ENCODE assay signal across 11 mouse cellular contexts in the genomic region with DNA sequence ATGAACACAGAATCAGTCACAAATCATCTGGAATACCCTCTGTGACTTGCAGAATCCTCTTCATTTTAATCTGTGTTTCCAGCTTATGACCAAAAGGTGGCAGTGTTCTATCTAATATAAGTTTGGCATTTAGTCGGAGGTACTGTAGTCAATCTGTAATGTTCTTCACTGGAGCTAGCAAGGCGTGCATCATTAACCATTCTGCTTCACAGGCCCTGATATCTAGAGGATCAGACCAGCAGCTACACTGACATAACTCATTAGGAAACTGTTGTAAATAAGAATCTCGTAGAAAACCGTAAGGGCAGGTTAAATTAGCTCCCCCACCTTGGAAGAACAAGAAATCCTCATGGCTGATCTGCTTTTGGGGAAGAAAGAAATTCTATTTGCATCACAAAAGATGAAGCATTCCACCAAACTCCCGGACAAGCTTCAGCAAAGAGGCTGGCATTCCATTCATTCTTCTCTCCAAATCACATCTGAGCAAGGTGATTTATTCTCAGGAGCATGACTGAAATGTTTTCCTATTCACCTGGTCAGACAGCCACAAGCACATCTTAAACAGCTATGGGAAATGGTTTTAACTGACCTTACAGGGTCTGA.
A peak's percentile ranks its signal among the peaks of the same experiment; 100 is the strongest.
DNase-seq lines count a peak whose midpoint lies in the region; ATAC-seq and TF ChIP-seq lines count a peak whose summit lies in the region.
"Had no signal": no experiment of that assay in that cellular context is flagged by ENCODE, and none has a peak within 500 bp of the region (broad histone marks: within the 10 kb centered on the region; RNA-seq: fewer than 3 reads in every experiment).

No protein-coding gene starts in this region.

- 14% methylated on average over 5 of the region's 5 CpGs for WGBS in intestine, postnatal 0 days
- 19% methylated on average over 5 of the region's 5 CpGs for WGBS in intestine, embryonic 15.5 days
- 11% methylated on average over 5 of the region's 5 CpGs for WGBS in midbrain, embryonic 10.5 days

- H3K27ac ChIP-seq in intestine, postnatal 0 days (ENCODE audit: low read depth, low read length), result no peak overlapping the region
- no peak overlapping the region for H3K27ac ChIP-seq in intestine, embryonic 15.5 days
- H3K27ac ChIP-seq in midbrain, embryonic 10.5 days (replicated peaks), result no peak overlapping the region
- H3K27ac ChIP-seq: embryonic facial prominence, embryonic 15.5 days; neural tube, embryonic 12.5 days had no signal

- peak; percentile 14 for DNase-seq in embryo, embryonic 9.5 days (ENCODE audit: extremely low spot score)
- peak; percentile 14 for DNase-seq in midbrain, embryonic 10.5 days (ENCODE audit: low spot score)
- DNase-seq in heart, postnatal 36 days, result no peak
- DNase-seq in adrenal gland, adult 8-10 months, result no peak
- DNase-seq in thymus, postnatal 25 days, result no peak

- no peaks in the 10 kb centered on the region for H3K27me3 ChIP-seq in intestine, postnatal 0 days (replicated peaks; ENCODE audit: control insufficient read depth, insufficient read depth, low read length)
- no peaks in the 10 kb centered on the region for H3K27me3 ChIP-seq in intestine, embryonic 15.5 days (replicated peaks)
- H3K27me3 ChIP-seq in E14TG2a.4 (ENCODE audit: insufficient read depth, low read length), result no peaks in the 10 kb centered on the region
- no peaks in the 10 kb centered on the region for H3K27me3 ChIP-seq in midbrain, embryonic 10.5 days (ENCODE audit: low read depth, poor library complexity, severe bottlenecking)
- H3K27me3 ChIP-seq: embryonic facial prominence, embryonic 15.5 days; neural tube, embryonic 12.5 days had no signal

- TF ChIP-seq CTCF in intestine, postnatal 0 days (IDR thresholded peaks at IDR 0.05; ENCODE audit: low read depth), result peak; percentile 40
- TF ChIP-seq CTCF in E14TG2a.4 (conservative IDR thresholded peaks at IDR 0.05; ENCODE audit: low read length), result peak; percentile 28; the same call in 1 of the 2 replicates

- no peak overlapping the region for H3K4me3 ChIP-seq in intestine, postnatal 0 days (ENCODE audit: low read depth, low read length)
- H3K4me3 ChIP-seq in intestine, embryonic 15.5 days (replicated peaks), result no peak overlapping the region
- H3K4me3 ChIP-seq in E14TG2a.4 (replicated peaks; ENCODE audit: low read length), result no peak overlapping the region
- H3K4me3 ChIP-seq in midbrain, embryonic 10.5 days, result peak overlapping the region; percentile 23; the same call in 1 of the 2 replicates
- H3K4me3 ChIP-seq: embryonic facial prominence, embryonic 15.5 days; neural tube, embryonic 12.5 days had no signal

- no peak overlapping the region for H3K4me2 ChIP-seq in intestine, postnatal 0 days (replicated peaks; ENCODE audit: low read depth)
- H3K4me2 ChIP-seq in intestine, embryonic 15.5 days (replicated peaks), result no peak overlapping the region
- H3K4me2 ChIP-seq: embryonic facial prominence, embryonic 15.5 days; neural tube, embryonic 12.5 days had no signal

- no peaks in the 10 kb centered on the region for H3K36me3 ChIP-seq in intestine, postnatal 0 days (ENCODE audit: control insufficient read depth, insufficient read depth)
- no peaks in the 10 kb centered on the region for H3K36me3 ChIP-seq in intestine, embryonic 15.5 days
- H3K36me3 ChIP-seq in E14TG2a.4 (ENCODE audit: insufficient read depth, low read length), result no peaks in the 10 kb centered on the region
- no peaks in the 10 kb centered on the region for H3K36me3 ChIP-seq in midbrain, embryonic 10.5 days
- H3K36me3 ChIP-seq: embryonic facial prominence, embryonic 15.5 days; G1E; neural tube, embryonic 12.5 days had no signal

- no peaks in the 10 kb centered on the region for H3K9me3 ChIP-seq in intestine, postnatal 0 days (ENCODE audit: control insufficient read depth)
- H3K9me3 ChIP-seq in intestine, embryonic 15.5 days, result no peaks in the 10 kb centered on the region
- H3K9me3 ChIP-seq in E14TG2a.4 (ENCODE audit: low read length), result no peaks in the 10 kb centered on the region
- H3K9me3 ChIP-seq in midbrain, embryonic 10.5 days (replicated peaks), result no peaks in the 10 kb centered on the region
- H3K9me3 ChIP-seq: embryonic facial prominence, embryonic 15.5 days; G1E; neural tube, embryonic 12.5 days had no signal

- no peak overlapping the region for H3K9ac ChIP-seq in intestine, postnatal 0 days (ENCODE audit: low read depth, low read length)
- H3K9ac ChIP-seq in intestine, embryonic 15.5 days, result no peak overlapping the region
- H3K9ac ChIP-seq: embryonic facial prominence, embryonic 15.5 days; neural tube, embryonic 12.5 days had no signal

- H3K4me1 ChIP-seq in intestine, postnatal 0 days (replicated peaks; ENCODE audit: control insufficient read depth, insufficient read depth, low read length), result no peaks in the 10 kb centered on the region
- no peaks in the 10 kb centered on the region for H3K4me1 ChIP-seq in intestine, embryonic 15.5 days (replicated peaks)
- H3K4me1 ChIP-seq in E14TG2a.4 (replicated peaks; ENCODE audit: low read depth, low read length), result 0 out of 2 replicates have a peak, but pooled peaks cover 10% of the 10 kb centered on the region
- peaks cover 8% of the 10 kb centered on the region; the same call in 1 of the 2 replicates for H3K4me1 ChIP-seq in midbrain, embryonic 10.5 days
- H3K4me1 ChIP-seq: embryonic facial prominence, embryonic 15.5 days; neural tube, embryonic 12.5 days had no signal

- ATAC-seq in intestine, postnatal 0 days, result no peak
- no peak for ATAC-seq in intestine, embryonic 15.5 days

- intact Hi-C loops in heart, postnatal 36 days (cut with DNase I), result no loop called here

Comparison
In these comparisons a context has a peak if more than half of its experiments do, and no peak if none do; other contexts are left out.
1. DNase-seq: peak in embryo, embryonic 9.5 days (single experiment) and midbrain, embryonic 10.5 days (single experiment); none in heart, postnatal 36 days (0 of 2), adrenal gland, adult 8-10 months (single experiment) and thymus, postnatal 25 days (single experiment).